Mouse (Mus musculus): ENCODE results near the gene Parp8. TPM values are rescaled to one million over a fixed set of nuclear protein-coding genes. Genes with fewer than 3 reads are reported as not detected.

The Parp8 gene
- total RNA-seq, 2 experiments from 2014 or later: 8.4 to 11.8 TPM

GRCm38 (mm10) chr13:116884422-116884942 is 140.9 kb downstream of the Parp8 start:
- no peak for DNase-seq
- intact Hi-C loops (cut with DNase I): no loop called here

GRCm38 (mm10) chr13:116882226-116882625 is 143.1 kb downstream of the Parp8 start:
- no peak for DNase-seq
- intact Hi-C loops (cut with DNase I): no loop called here

- no peak for DNase-seq
- intact Hi-C loops (cut with DNase I): no loop called here
Measured at GRCm38 (mm10) chr13:116879580-116880192, 145.7 kb downstream of the Parp8 start.

- intact Hi-C loops (cut with DNase I): no loop called here
- DNase-seq: no peak
Measured at GRCm38 (mm10) chr13:116870221-116870620, 155.1 kb downstream of the Parp8 start.

- DNase-seq: no peak
- intact Hi-C loops (cut with DNase I): no loop called here
Measured at GRCm38 (mm10) chr13:116843937-116844336, 181.4 kb downstream of the Parp8 start.

GRCm38 (mm10) chr13:116830984-116831383 is 194.4 kb downstream of the Parp8 start:
- intact Hi-C loops (cut with DNase I): no loop called here
- no peak for DNase-seq

- no peak for DNase-seq
- intact Hi-C loops (cut with DNase I): no loop called here
Measured at GRCm38 (mm10) chr13:116829015-116829414, 196.3 kb downstream of the Parp8 start.

GRCm38 (mm10) chr13:116811456-116811855 is 213.9 kb downstream of the Parp8 start:
- intact Hi-C loops (cut with DNase I): no loop called here
- DNase-seq: no peak

Other genes starting within 250 kb of the Parp8 start
- gene Emb, start 183.0 kb upstream of the Parp8 start, total RNA-seq (2021): 10 to 100 TPM; 10.4 to 11.5 TPM
- gene Gm17509, start 195.5 kb upstream of the Parp8 start, total RNA-seq (2021): not detected

Data from heart, postnatal 36 days (tissue).